Mouse (Mus musculus) adipocyte (in vitro differentiated cells): ENCODE measurements around the gene H2-Eb2.

Experiments used
- DNase-seq: peaks from one replicate; pipeline ENCODE4 v3.0.0-alpha.2; 2016; ENCODE audit warnings: low spot score

The H2-Eb2 gene

GRCm38 (mm10) chr17:34325436-34325835, at the start of gene H2-Eb2:
Gene H2-Eb2 (plus strand): TSS chr17:34325665.
- no peak for DNase-seq

- no peak for DNase-seq
These were observed 44.9 kb upstream of the H2-Eb2 start for GRCm38 (mm10) chr17:34280499-34281038.

- no peak for DNase-seq
These were observed 43.6 kb upstream of the H2-Eb2 start for GRCm38 (mm10) chr17:34281836-34282235.

- DNase-seq, result no peak
These were observed 40.1 kb upstream of the H2-Eb2 start for GRCm38 (mm10) chr17:34285371-34285770.

- no peak for DNase-seq
These were observed 39.6 kb upstream of the H2-Eb2 start for GRCm38 (mm10) chr17:34285848-34286247.

GRCm38 (mm10) chr17:34286501-34286900, 39.0 kb upstream of the H2-Eb2 start:
- DNase-seq, result no peak

DNA sequence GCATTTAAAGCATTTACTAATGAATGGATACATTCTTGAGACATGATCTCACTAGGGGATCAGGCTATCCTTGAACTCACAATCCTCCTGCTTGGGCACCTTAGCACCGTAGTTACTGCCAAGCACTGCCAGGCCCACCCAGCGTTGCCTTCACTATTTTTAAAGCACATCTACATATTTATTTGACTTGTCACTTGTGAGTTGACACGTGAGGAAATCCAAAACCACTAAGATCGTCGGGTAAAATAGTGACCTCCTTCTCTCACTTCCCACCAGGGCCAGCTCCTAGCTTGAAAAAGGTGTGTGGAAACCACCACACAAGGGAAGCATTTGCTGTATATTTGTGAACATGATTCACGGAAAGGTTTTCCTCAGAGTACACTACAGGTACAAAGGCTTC, 38.5 kb upstream of the H2-Eb2 start:
- no peak for DNase-seq

DNA sequence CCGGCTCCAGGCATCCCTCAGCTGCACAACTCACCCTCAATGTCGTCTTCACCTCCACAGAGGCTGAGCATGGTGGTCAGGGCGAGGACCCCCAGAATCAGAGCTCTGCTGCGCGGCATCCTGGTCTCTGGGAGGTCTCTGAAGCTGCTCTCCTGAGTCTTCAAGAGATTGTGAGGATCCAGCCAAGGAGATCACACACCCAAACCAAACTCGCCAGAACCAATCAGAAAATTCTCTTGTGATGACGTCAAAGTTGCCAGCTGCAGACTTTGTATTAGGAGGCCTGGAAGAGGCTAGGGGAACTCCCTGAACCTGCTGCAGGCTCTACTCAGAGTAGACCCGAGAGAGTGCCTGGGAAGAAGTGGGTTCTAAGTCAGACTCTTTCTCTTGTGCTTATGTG, 37.8 kb upstream of the H2-Eb2 start, which contains the start of gene H2-Aa:
Gene H2-Aa (minus strand): TSS at position 176 of the 400 bp plus-strand sequence.
- peak; percentile 79 for DNase-seq

DNA sequence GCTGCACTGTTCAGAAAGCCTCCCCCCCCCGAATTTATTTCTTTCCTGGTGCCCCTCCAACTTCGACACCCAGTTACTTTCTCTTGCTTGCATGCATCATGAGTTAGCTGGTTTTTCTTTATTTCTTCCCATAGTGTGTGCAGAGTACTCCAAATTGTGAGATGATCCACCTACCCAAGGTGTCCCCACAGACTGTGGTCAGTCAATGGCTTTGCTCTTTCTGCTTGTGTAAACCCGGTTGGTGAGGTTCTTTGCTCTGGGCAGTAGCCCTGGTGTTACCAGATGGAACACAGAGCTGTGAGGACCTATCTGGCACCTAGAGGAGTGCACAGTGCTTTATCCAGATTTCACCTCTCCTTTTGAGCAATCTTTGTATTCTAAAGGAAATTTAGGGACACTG, 37.3 kb upstream of the H2-Eb2 start:
- no peak for DNase-seq

DNA sequence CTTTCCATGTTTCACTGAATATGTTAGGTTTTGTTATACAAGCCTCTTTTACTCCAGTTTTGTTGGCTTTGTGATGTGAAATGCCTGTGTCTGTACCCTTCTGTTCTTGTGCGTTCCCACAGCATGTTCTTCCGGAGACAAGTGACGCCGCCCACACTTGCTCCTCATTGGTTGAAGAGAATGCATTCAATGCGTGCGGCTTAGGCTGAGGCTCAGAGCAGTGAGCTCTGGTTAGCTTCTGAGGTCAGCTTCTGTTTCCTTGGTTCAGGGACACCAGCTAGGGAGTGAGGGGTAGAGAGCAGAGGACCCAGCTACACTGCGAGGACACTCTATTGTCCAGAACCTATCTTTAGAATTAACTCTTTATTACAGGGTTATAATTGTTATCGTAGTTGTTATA, 33.9 kb upstream of the H2-Eb2 start:
- DNase-seq, result peak; percentile 52

- no peak for DNase-seq
These were observed 32.9 kb upstream of the H2-Eb2 start for GRCm38 (mm10) chr17:34292570-34292969.

DNA sequence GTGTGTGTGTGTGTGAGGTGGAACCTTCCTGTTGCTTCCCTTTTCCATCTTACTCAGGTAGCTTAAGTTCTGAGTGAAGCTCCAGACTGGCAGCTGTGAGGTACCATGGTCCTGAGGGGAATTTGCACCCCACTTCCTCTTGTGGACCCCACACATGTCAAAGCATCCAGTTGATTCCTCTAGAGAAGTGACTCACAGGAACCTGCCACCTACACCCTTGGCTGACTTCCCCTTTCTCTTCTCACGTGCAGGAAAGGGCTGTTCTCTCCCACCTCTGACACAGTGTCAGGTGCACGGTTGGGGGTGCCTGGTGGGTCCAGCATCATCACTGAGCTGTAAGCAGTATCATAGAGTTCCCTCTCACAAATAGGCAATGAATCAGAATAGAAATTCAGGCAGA, 31.9 kb upstream of the H2-Eb2 start:
- no peak for DNase-seq

DNA sequence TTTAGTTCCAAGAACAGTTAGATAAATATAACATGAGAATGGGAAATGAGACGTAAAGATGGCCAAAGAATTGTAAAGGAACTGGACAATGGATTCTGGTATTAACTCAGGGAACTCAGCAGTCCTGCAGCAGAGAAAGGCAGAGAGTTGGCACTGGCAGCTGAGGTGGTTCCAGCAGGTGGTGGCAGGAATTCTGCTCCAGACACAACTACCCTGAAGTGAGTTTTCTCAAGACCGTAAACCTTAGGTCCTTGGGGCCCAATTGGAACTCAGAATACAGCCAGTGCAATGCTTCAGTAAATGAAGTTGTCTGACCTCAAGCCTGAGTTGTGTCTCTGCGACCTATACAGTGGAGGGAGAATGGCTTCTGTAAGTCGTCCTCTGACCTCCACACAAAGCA, 31.2 kb upstream of the H2-Eb2 start:
- no peak for DNase-seq

GRCm38 (mm10) chr17:34295307-34295706, 30.2 kb upstream of the H2-Eb2 start:
- DNase-seq, result no peak

DNA sequence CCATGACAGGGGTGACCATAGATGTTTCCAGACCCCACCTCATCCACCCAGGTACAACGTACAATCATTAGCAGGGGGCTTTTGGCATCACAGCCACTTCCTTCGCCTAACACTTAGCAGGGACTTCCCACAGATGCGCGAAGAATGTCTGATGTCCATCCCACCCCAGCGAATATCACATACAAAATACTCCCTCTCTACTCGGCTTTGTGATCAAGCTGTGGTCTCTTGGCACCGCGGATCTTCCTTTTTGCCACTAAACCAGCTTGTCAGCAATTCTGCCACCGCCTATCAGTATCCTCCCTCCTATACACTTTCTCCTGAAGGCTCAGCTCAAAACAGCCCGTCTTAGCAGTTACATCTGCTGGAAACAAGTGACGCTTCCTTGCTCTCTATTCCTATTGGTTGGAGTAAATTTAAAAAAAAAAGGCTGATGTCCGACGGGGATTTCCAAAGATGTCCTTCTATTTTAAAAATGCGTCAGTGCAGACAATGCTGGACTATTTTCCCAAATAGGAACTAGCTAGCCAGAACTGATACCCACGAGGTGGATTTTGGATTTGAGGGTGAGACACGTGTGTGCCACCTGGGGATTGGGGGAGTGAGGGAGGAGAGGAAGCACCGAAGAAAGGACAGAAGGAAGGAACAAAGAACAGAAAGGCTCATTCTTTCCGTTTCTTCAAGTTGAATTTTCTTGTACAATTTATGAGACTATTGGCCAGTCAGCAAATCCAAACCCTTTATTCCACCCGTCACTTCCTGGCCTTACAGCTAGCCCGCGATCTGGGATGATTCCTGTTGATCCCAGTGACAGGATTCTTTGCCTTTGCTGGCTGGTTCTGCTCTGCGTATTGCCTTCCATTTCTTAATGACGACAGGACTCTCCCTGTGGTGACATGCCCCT, 29.3 kb upstream of the H2-Eb2 start:
- peak; percentile 49 for DNase-seq

- DNase-seq, result no peak
These were observed 26.1 kb upstream of the H2-Eb2 start for GRCm38 (mm10) chr17:34299356-34299755.

DNA sequence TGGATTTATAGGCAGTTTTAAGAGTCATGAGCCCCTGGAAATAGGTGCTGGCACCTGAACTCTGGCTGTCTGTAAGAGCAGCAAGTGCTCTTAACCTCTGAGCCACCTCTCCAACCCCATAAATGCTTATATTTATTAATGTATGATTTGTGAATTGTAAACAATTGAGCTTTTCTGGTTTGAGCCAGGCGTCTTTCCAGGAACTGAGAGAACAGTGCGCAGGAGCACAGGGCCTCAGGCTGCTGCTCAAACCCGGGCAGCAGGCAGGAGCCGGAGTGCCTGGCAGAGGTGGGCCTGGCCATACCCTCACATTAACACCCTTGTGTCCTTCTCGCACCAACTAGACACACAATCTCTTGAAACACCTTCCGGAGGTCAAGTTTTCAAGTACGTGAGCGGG, 25.4 kb upstream of the H2-Eb2 start:
- DNase-seq, result no peak

GRCm38 (mm10) chr17:34300691-34301566, 24.5 kb upstream of the H2-Eb2 start:
- DNase-seq, result no peak

DNA sequence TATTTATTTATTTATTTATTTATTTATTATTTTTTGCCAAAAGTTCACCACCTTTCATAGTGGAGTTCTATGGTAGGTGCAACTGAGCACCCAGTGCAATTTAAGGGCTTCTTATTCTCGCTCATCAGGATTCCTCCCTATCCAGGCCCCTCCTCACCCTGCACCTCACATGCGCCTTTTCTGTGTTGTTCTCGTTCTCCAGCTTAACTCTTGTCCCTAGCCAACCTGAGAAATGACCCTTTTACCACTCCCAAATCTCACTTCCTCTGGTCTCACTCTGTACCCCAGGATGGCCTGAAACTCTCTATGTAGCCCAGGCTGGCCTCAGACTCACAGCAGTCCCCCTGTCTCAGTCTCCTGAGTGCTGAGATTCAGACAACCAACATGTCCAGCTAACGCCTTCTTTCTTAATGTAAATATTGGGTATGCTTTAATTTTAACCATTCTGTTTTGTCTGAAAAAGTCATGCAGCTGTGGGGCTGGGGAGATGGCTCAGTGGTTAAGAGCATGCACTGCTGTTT, 23.7 kb upstream of the H2-Eb2 start:
- DNase-seq, result no peak

DNA sequence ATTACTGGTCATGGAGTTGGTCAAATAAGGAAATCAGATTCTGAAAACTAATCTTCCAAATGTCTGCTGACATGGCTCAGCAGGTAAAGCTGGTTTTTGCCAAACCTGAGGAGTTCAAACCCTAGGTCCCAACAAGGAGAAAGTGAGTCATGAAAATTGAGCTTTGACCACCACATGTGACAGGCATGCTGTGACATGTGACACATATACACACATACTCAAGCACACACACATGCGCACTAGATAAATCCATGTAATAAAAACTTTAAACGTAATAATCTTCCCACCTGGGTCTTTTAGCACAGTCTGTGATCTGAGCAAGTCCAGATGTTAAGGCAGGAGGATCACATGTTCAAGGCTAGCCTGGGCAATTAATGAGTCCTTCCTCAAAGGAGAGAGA, 21.7 kb upstream of the H2-Eb2 start:
- no peak for DNase-seq

DNA sequence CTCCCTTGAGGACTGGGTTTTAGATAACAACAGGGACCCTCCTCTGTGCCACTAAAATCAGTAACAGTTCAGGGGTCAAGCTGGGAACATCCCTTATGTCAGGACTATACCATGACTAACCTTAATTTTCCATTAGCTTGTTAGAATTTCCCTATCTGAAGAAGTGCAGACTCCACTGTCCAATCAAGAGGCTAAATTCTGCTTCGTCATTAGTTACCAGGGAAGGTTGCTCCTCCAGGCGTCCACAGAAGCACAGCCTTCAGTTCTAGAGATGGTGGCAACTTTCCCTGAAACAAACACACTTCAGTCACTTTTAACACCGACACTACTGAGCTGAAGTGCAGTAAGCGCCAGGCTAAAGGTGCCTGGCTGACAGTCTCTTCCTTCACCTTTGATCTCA, 20.7 kb upstream of the H2-Eb2 start:
- DNase-seq, result peak; percentile 80

- peak; percentile 71 for DNase-seq
These were observed 20.0 kb upstream of the H2-Eb2 start, which contains the start of gene H2-Eb1 for GRCm38 (mm10) chr17:34305380-34306030. Gene H2-Eb1 (plus strand): TSS chr17:34305867.
